Mouse (Mus musculus) B cell, adult 67 days (primary cell): Measurements from ENCODE around the gene Aktip. TPM values are rescaled to one million over a fixed set of nuclear protein-coding genes. Genes with fewer than 3 reads are reported as not detected.

Experiments used
- total RNA-seq, 2 experiments: library from RNA; stranded (reverse); gene quantifications; 4 replicates each; pipeline ENCODE4 v1.2.4; 2023

Aktip gene
- total RNA-seq = 10 to 100 TPM; 19.6 to 23.4 TPM

GRCm38 (mm10) chr8:91199876-91200275 is at the start of gene Aktip:
Aktip (minus strand) TSS chr8:91199976.

DNA sequence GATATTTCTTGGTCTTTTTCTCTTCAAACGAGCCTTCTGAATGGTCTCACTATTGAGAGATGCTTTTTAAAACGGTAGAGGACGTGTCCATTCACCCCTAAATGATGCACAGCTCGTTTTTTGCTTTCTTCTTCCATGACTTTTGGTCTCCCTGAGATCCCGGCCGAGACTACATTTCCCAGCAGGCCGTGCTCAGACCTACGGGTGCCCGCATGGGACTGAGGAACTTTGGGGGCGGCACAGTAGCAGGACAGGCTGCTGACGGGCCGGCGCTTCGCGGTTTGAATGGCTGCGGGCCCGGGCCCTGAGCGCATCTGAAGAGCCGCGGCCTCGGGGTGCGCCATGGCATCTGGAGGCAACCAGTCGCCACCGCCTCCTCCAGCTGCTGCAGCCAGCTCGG is 129.9 kb downstream of the Aktip start, which contains the start of gene Rbl2:
TSS of gene Rbl2 (plus strand) at position 224 of the 400 bp plus-strand sequence.

Other genes with a start within 250 kb of the Aktip start
- 10 to 100 TPM; 70.3 to 74.9 TPM for gene Rbl2, start 129.9 kb downstream of the Aktip start, total RNA-seq
- 1 to 10 TPM; 4.7 to 6.8 TPM for gene Rpgrip1l, start 113.3 kb upstream of the Aktip start, total RNA-seq
- 10 to 100 TPM; 46.8 to 60.3 TPM for gene Fto, start 113.5 kb upstream of the Aktip start, total RNA-seq